11 mouse cellular contexts compared by ENCODE assay signal in the genomic region with DNA sequence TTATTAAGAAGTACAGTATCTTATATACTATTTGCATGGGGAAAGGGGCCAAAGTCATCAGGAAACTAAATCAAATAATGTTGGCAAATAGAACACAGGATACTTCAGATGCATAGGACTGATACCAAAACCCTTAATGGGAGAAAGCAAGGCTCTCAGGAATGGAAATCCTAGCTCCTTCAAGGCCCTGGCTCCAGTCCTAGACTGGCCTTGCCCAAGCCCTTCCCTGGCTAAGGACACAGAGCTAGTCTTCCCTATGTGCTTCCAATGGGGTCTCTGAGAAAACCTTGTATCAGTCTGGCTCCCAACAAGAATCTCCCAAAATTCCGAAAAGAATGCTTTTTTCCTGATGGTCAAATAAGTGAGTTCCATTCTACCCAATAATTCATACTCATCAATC.
A peak's percentile ranks its signal among the peaks of the same experiment; 100 is the strongest.
DNase-seq lines count a peak whose midpoint lies in the region.
"Had no signal": no experiment of that assay in that cellular context is flagged by ENCODE, and none has a peak within 500 bp of the region (broad histone marks: within the 10 kb centered on the region; RNA-seq: fewer than 3 reads in every experiment).

No protein-coding gene starts in this region.

- intact Hi-C loops in gastrocnemius, postnatal 14 days (cut with DNase I; ENCODE audit: low total_unique reads) = no loop called here

- DNase-seq in gastrocnemius, adult 18-20 months (ENCODE audit: low spot score) = peak; percentile 16
- no peak for DNase-seq in gastrocnemius, postnatal 4 days (ENCODE audit: low spot score in 2 of 2)
- DNase-seq in ovary, postnatal 36 days (ENCODE audit: low spot score) = peak; percentile 30
- DNase-seq in ovary, postnatal 10 days (ENCODE audit: low spot score) = no peak
- DNase-seq in gastrocnemius, postnatal 14 days = peak; percentile 14
- DNase-seq in left cerebral cortex, adult 18-20 months (ENCODE audit: low spot score in 2 of 2) = no peak
- DNase-seq: adrenal gland, adult 2 months; adrenal gland, postnatal 14 days; heart, adult 2 months; heart, postnatal 14 days; heart, postnatal 4 days had no signal

Comparison
In these comparisons a context has a peak if more than half of its experiments do, and no peak if none do; other contexts are left out.
1. DNase-seq: peak in gastrocnemius, adult 18-20 months (single experiment), ovary, postnatal 36 days (single experiment) and gastrocnemius, postnatal 14 days (single experiment); none in gastrocnemius, postnatal 4 days (0 of 2), ovary, postnatal 10 days (single experiment) and left cerebral cortex, adult 18-20 months (0 of 2).